Mouse (Mus musculus) liver, postnatal 0 days (tissue): ENCODE results near the gene Psph. TPM values are rescaled to one million over a fixed set of nuclear protein-coding genes. Genes with fewer than 3 reads are reported as not detected.
"Not testable (repeated sequence)": the region's sequence is repeated elsewhere in the genome, so short reads cannot be mapped to it uniquely, and the experiment has no call there.

Experiments
- ATAC-seq: fragments of 200-750 bp; cut with Nextera tagmentation; 2 replicates; pipeline ENCODE4 v1.8.0; 2017; ENCODE audit warnings: mild to moderate bottlenecking, moderate library complexity
- DNase-seq: peaks from one replicate; pipeline ENCODE4 v3.0.0-alpha.2; 2016
- H3K27ac ChIP-seq: fragments of 300-500 bp; sonication (generic); 2 replicates; pipeline ENCODE4 v1.5.1; 2014; ENCODE audit warnings: antibody characterized with exemption, moderate library complexity, mild to moderate bottlenecking, low read depth
- H3K27me3 ChIP-seq: fragments of 300-500 bp; sonication (generic); 2 replicates; pipeline ENCODE4 v1.6.1; 2014; ENCODE audit warnings: low read length, control low read depth, mixed read lengths; ENCODE audit not compliant: insufficient read depth
- H3K36me3 ChIP-seq: fragments of 300-500 bp; sonication (generic); replicated peaks from 2 replicates; pipeline ENCODE4 v1.6.1; 2014; ENCODE audit warnings: mild to moderate bottlenecking, control low read depth, low read length, moderate library complexity, mixed read lengths; ENCODE audit not compliant: insufficient read depth
- H3K4me1 ChIP-seq: fragments of 300-500 bp; sonication (generic); 2 replicates; pipeline ENCODE4 v1.6.1; 2014; ENCODE audit warnings: antibody characterized with exemption, mild to moderate bottlenecking, control low read depth; ENCODE audit not compliant: insufficient read depth
- H3K4me2 ChIP-seq: fragments of 300-500 bp; sonication (generic); 2 replicates; pipeline ENCODE4 v1.6.1; 2014; ENCODE audit warnings: low read depth, mild to moderate bottlenecking, low read length, moderate library complexity, mixed read lengths
- H3K4me3 ChIP-seq: fragments of 300-500 bp; sonication (generic); 2 replicates; pipeline ENCODE4 v1.5.1; 2014; ENCODE audit warnings: low read depth, low read length
- H3K9ac ChIP-seq: fragments of 300-500 bp; sonication (generic); replicated peaks from 2 replicates; pipeline ENCODE4 v1.6.1; 2014; ENCODE audit warnings: mild to moderate bottlenecking, moderate library complexity
- H3K9me3 ChIP-seq: fragments of 300-500 bp; sonication (generic); 2 replicates; pipeline ENCODE4 v1.6.1; 2016; ENCODE audit warnings: mild to moderate bottlenecking, control low read depth, low read length, mixed read lengths
- CTCF ChIP-seq: sonication (generic); IDR thresholded peaks from 2 replicates; pipeline ENCODE4 v1.5.1; 2016; ENCODE audit warnings: antibody characterized with exemption, low read depth
- EP300 ChIP-seq: IDR thresholded peaks from 2 replicates; pipeline ENCODE4 v1.6.1; 2016; ENCODE audit warnings: antibody characterized with exemption, low read depth, mild to moderate bottlenecking
- WGBS: fragments of 180-500 bp; shearing (Covaris S2); extraction: QIAGEN DNeasy Blood & Tissue Kit; methylation state at CpG from one replicate; pipeline ENCODE4 v1.1.7; 2014; ENCODE audit not compliant: insufficient replicate concordance; 5-methylcytosine and 5-hydroxymethylcytosine counted together
- polyA plus RNA-seq: library from polyadenylated mRNA; unstranded; fragments of >200 nt; fragmentation: Nextera tagmentation; extraction: Ambion mirVana; gene quantifications from 2 replicates; pipeline ENCODE4 v1.2.1, GENCODE M21; 2015

The Psph gene
- polyA plus RNA-seq, 1 experiment from 2014 or later = 20.5 TPM

DNA sequence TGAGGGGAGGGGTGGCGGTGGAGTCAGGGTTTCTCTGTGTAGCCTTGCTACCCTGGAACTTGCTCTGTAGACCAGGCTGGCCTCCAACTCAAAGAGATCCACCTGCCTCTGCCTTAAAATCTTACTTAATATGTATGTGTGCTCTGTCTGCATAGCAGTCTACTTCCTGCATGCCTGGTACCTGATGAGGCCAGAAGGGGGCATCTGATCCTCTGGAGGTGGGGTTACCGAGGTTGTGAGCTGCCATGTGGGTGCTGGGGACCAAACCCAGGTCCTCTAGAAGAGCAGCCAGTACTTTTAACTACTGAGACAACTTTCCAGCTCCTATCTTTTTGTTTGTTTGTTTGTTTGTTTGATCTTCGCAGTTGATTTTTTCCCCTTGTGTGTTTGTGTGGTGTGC is 7.1 kb downstream of the Psph start:
- H3K4me1 ChIP-seq = peaks cover 6% of the 10 kb centered on the region
- H3K9me3 ChIP-seq = no peaks in the 10 kb centered on the region
- H3K27ac ChIP-seq = no peak overlapping the region
- H3K36me3 ChIP-seq = no peaks in the 10 kb centered on the region
- no peak for ATAC-seq
- no peak overlapping the region for H3K9ac ChIP-seq
- DNase-seq = no peak
- H3K27me3 ChIP-seq = no peaks in the 10 kb centered on the region
- H3K4me3 ChIP-seq = no peak overlapping the region
- no peak overlapping the region for H3K4me2 ChIP-seq
- WGBS = 90% methylated on average over 3 of the region's 3 CpGs
- TF ChIP-seq CTCF (no peak), EP300 (no peak)

DNA sequence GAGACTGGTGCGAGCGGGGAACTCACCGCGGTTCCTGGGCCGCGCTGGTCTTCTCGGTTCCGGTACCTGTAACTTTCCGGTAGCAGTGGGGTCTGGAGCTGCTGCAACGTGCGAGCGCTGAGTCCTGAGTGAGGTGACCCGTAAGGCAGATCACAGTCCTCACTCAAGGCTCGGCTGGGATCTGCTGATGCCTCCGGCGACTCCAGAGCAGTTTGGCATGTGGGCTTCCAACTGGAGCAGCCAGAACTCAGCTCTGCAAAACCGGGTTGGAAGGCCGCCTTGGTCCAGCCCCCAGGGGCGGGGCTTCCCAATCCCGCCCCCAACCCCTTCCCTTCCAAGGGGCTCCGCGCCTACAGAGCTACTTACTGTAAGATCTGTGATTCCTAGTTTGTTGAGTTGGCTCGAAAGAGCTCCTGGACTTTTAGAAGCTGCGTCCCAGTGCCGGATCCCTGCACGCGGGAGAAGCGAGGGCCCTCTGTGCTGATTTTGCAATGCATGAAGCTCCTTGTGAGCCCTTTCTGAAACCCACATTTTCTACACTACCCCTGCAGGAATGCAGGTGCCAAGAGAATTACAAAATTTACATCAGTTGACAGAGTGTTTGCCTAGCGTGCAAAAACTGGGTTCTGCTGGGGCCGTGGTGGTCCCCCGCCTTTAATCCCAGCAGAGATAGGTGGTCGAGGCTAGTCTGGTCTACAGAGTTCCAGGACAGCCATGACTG is 8.1 kb downstream of the Psph start:
- H3K27ac ChIP-seq = peak overlapping the region; percentile 45; the same call in 1 of the 2 replicates

DNA sequence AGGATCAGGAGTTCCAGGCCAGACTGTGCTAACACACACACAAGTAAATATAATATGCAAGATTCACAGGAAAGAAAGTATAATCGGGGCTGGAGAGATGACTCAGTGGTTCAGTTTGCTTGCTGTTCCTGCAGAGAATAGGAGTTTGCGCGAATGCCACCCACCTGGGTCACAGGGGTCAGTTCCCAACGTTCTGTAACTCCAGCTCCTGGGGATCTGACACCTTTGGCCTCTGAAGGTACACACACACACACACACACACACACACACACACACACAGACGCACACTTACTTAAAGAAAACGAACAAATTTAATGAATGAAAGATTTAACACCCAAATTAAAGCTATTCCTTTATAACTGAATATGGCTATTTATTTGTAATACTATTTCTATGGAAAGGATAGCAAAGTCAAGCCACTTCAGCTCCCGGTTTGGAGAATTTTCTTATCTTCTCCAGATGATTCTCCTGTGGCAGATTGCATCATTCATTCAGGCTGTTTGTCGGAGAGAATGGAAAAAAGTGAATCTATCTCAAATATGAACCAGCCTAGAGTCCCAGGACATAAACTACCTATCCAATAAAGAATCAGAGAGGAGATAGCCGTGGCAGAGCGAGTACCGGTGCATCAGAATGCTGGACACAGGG is 8.8 kb downstream of the Psph start:
- WGBS = 25% methylated on average over 11 of the region's 11 CpGs
- Histone ChIP-seq H3K27ac (peak overlapping the region; percentile 45; the same call in 1 of the 2 replicates), H3K36me3 (no peaks in the 10 kb centered on the region), H3K9me3 (no peaks in the 10 kb centered on the region), H3K9ac (peak overlapping the region; percentile 76), H3K27me3 (no peaks in the 10 kb centered on the region), H3K4me2 (peak overlapping the region; percentile 96), H3K4me1 (peaks cover 6% of the 10 kb centered on the region), H3K4me3 (peak overlapping the region; percentile 71)
- DNase-seq = no peak
- TF ChIP-seq CTCF (no peak), EP300 (no peak)
- ATAC-seq = no peak; the same call in 1 of the 2 replicates

More for the DNA sequence above, 8.1 kb downstream of the Psph start:
- Histone ChIP-seq H3K27me3 (no peaks in the 10 kb centered on the region), H3K4me3 (peak overlapping the region; percentile 71), H3K36me3 (no peaks in the 10 kb centered on the region), H3K9me3 (no peaks in the 10 kb centered on the region), H3K4me2 (peak overlapping the region; percentile 96), H3K9ac (peak overlapping the region; percentile 76), H3K4me1 (peaks cover 6% of the 10 kb centered on the region)
- DNase-seq (peak; percentile 77), ATAC-seq (peak; percentile 78)
- 1% methylated on average over 32 of the region's 32 CpGs for WGBS
- no peak for TF ChIP-seq EP300
- TF ChIP-seq CTCF = no peak

DNA sequence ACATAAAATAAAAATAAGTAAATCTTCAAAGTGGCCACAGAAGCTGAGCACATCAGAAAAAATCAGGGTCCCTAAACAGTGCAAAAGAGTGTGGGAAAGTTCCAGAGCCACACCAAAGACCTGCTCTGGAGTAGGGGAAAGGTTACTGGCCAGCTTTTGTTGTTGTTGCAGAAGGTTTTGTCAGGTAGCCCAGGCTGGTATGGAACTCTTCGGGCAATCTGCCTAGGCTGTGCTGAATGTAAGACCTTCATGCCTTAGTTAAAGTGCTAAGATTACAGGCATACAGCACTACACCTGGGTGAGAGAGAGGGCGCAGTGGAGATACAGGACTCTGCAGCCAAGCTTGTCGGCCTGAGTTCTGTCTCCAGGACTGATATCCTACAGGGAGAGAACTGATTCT is 12.6 kb downstream of the Psph start:
- Histone ChIP-seq H3K36me3 (no peaks in the 10 kb centered on the region), H3K4me3 (no peak overlapping the region), H3K4me1 (peaks cover 6% of the 10 kb centered on the region), H3K4me2 (no peak overlapping the region), H3K9ac (no peak overlapping the region), H3K9me3 (no peaks in the 10 kb centered on the region), H3K27me3 (no peaks in the 10 kb centered on the region), H3K27ac (no peak overlapping the region)
- ATAC-seq (no peak), DNase-seq (no peak)
- no peak for TF ChIP-seq CTCF
- TF ChIP-seq EP300 = no peak
- 80% methylated on average over 3 of the region's 3 CpGs for WGBS

DNA sequence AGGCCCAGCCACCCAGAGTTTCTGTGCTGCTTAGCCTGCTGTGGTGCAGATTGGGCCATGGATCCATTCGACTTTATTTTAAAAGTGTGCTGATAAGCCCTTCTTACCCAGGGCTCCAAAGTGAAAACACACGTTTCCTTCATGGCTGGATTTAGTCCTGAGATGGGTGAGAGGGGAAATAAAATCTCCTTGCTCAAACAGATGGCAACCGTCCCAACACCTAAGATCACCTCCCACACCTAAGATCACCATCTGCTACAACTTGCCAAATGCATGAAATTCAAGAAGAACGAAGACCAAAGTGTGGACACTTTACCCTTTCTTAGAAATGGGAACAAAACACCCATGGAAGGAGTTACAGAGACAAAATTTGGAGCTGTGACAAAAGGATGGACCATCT is 13.9 kb downstream of the Psph start:
- not testable (repeated sequence) for H3K27me3 ChIP-seq, ATAC-seq, H3K27ac ChIP-seq, H3K4me3 ChIP-seq, H3K9ac ChIP-seq, H3K36me3 ChIP-seq, H3K4me2 ChIP-seq, DNase-seq, H3K9me3 ChIP-seq, H3K4me1 ChIP-seq
- WGBS = 73% methylated on average over 4 of the region's 4 CpGs

DNA sequence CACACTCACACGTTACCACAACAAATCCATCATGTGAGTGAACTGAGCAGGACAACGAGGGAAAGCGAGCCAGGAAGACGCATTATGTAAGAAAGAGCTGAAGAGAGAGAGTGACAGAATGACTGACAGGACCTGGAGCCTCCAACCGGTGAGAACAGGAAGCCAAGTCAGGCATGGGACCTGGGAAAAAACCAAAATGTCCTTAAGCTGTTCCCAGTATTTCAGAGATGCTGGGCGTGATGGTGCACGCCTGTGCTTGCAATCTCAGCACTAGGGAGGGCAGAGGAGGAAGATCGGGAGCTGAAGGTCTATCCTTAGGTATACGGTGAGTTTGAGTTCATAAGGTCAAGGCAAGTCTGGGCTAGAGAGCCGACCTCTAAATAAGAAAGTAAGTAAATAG is 14.8 kb downstream of the Psph start:
- Histone ChIP-seq H3K9ac (no peak overlapping the region), H3K4me3 (no peak overlapping the region), H3K4me1 (no peaks in the 10 kb centered on the region; the same call in 1 of the 2 replicates), H3K36me3 (no peaks in the 10 kb centered on the region), H3K27me3 (no peaks in the 10 kb centered on the region), H3K9me3 (no peaks in the 10 kb centered on the region), H3K27ac (no peak overlapping the region), H3K4me2 (no peak overlapping the region)
- 71% methylated on average over 10 of the region's 10 CpGs for WGBS
- DNase-seq (no peak), ATAC-seq (no peak)
- no peak for TF ChIP-seq EP300
- TF ChIP-seq CTCF = no peak
